Mouse (Mus musculus) bone marrow, adult 2 months (tissue): ENCODE measurements around the gene Phka2.

Source experiments
- CTCF ChIP-seq: fragments of 200-500 bp; IDR thresholded peaks from 2 replicates; pipeline ENCODE4 v1.5.1; 2011; ENCODE audit warnings: low read length, control low read depth; ENCODE audit not compliant: control insufficient read depth, insufficient read depth
- POLR2A ChIP-seq: fragments of 200-500 bp; IDR thresholded peaks from 2 replicates; pipeline ENCODE4 v1.6.1; 2011; ENCODE audit warnings: low read depth, mild to moderate bottlenecking, control low read depth, low read length, borderline replicate concordance; ENCODE audit not compliant: control insufficient read depth

DNA sequence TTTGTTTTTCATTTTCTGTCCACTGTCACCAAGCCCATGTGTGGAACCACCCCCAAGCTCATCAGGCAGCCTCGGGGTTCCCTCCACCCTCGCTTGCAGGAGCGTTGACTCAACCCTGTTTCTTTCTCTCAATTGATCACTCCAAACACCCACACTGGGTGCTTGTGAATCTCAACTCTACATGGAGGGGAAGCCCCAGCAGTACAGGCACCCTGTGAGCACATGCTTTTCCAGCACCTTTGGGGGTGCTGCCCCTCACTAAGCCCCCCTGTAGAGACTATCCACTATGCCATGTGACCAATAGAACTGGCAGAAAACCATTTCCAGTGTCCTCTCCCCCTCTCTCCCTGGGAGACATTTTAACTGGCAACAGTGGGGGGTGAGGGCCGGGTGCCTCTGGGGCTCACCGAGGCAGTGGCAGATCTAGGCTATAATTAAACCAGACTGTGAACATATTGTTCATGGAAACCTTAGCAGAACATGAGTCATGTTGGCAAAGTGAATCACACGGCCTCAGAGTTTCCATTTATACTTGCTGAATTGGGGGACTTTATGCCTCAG is 102.1 kb downstream of the Phka2 start:
- TF ChIP-seq POLR2A = no peak
- TF ChIP-seq CTCF = no peak
